Mouse (Mus musculus) testis, adult 10 weeks (tissue): Measurements from ENCODE around the gene Olfr1179. TPM values are rescaled to one million over a fixed set of nuclear protein-coding genes. Genes with fewer than 3 reads are reported as not detected.

Source experiments
- polyA plus RNA-seq: library from polyadenylated mRNA; stranded (reverse); fragments of 350-450 nt; fragmentation: Illumina TruSeq; extraction: RNeasy Lipid Tissue Mini Kit (QIAGEN cat#74804); gene quantifications from one replicate; pipeline ENCODE4 v1.2.3, GENCODE M21; 2014; ENCODE audit warnings: low read depth, low replicate concordance

The Olfr1179 gene
- polyA plus RNA-seq, result not detected

GRCm38 (mm10) chr2:88406353-88406752 lies at the start of gene Olfr1179:
TSS of gene Olfr1179 (minus strand) at chr2:88406453.

GRCm38 (mm10) chr2:88454567-88454966 lies 48.3 kb upstream of the Olfr1179 start, which contains the start of gene Olfr1183:
TSS of gene Olfr1183 (plus strand) at chr2:88454867.

DNA sequence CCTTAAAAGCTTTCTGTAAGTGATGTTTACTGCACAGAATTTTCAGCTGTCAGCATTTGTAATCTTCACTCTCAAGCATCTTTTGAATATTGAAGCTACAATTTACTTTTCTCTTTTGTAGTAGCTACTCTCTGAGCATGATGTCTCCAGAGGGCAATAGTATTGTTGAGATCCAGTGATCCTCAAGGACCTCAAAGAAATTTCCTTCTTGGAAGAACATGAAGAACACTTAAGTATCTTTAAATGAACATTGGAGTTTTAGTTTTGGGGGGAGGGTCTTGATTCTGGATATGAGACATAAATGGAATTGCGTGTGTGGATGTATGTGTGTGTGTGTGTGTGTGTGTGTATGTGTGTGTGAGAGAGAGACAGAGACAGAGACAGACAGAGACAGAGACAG lies 42.8 kb upstream of the Olfr1179 start, which contains the start of gene Gm13757:
Gm13757 (minus strand) TSS at position 101 of the 400 bp plus-strand sequence.

GRCm38 (mm10) chr2:88426071-88426470 lies 19.8 kb upstream of the Olfr1179 start, which contains the start of gene Olfr1181:
TSS of gene Olfr1181 (minus strand) at chr2:88426171.

GRCm38 (mm10) chr2:88419051-88419450 lies 12.8 kb upstream of the Olfr1179 start, which contains the start of gene Olfr1180:
TSS of gene Olfr1180 (minus strand) at chr2:88419151.

GRCm38 (mm10) chr2:88386762-88387161 lies 19.5 kb downstream of the Olfr1179 start, which contains the start of gene Olfr1178:
TSS of gene Olfr1178 (plus strand) at chr2:88387062.

Other genes starting within 250 kb of the Olfr1179 start
- not detected for gene Olfr1168, start 224.6 kb downstream of the Olfr1179 start, polyA plus RNA-seq
- gene Olfr1170, start 178.1 kb downstream of the Olfr1179 start, polyA plus RNA-seq, result not detected
- gene Olfr1173, start 126.6 kb downstream of the Olfr1179 start, polyA plus RNA-seq, result not detected
- gene Olfr1174-ps, start 91.3 kb downstream of the Olfr1179 start, polyA plus RNA-seq, result not detected
- not detected for gene Olfr1175-ps, start 79.2 kb downstream of the Olfr1179 start, polyA plus RNA-seq
- not detected for gene Olfr1176, start 69.7 kb downstream of the Olfr1179 start, polyA plus RNA-seq
- gene Olfr1177-ps, start 60.0 kb downstream of the Olfr1179 start, polyA plus RNA-seq, result not detected
- not detected for gene Olfr1178, start 19.4 kb downstream of the Olfr1179 start, polyA plus RNA-seq
- not detected for gene Olfr1180, start 12.7 kb upstream of the Olfr1179 start, polyA plus RNA-seq
- gene Olfr1181, start 19.7 kb upstream of the Olfr1179 start, polyA plus RNA-seq, result not detected
- gene Gm13757, start 42.7 kb upstream of the Olfr1179 start, polyA plus RNA-seq, result not detected
- 0.03 TPM for gene Olfr1183, start 48.4 kb upstream of the Olfr1179 start, polyA plus RNA-seq
- not detected for gene Olfr1184, start 77.1 kb upstream of the Olfr1179 start, polyA plus RNA-seq
- not detected for gene Olfr1185-ps1, start 86.9 kb upstream of the Olfr1179 start, polyA plus RNA-seq
- gene Olfr1186, start 112.1 kb upstream of the Olfr1179 start, polyA plus RNA-seq, result not detected
- not detected for gene Olfr1188, start 150.5 kb upstream of the Olfr1179 start, polyA plus RNA-seq
- not detected for gene Olfr1189, start 180.0 kb upstream of the Olfr1179 start, polyA plus RNA-seq
- gene Olfr1191-ps1, start 234.1 kb upstream of the Olfr1179 start, polyA plus RNA-seq, result 0.07 TPM
- gene Olfr1192-ps1, start 242.1 kb upstream of the Olfr1179 start, polyA plus RNA-seq, result 0.20 TPM